Mouse (Mus musculus) cerebellum, adult 2 months (tissue): ENCODE results near the gene 2510009E07Rik. TPM values are rescaled to one million over a fixed set of nuclear protein-coding genes. Genes with fewer than 3 reads are reported as not detected.
A peak's percentile ranks its signal among the peaks of the same experiment; 100 is the strongest.

ENCODE experiments used
- DNase-seq, 2 experiments: peaks; one replicate each; pipeline ENCODE4 v3.0.0; 2021
- H3K27ac ChIP-seq: fragments of 200-500 bp; 2 replicates; pipeline ENCODE4 v1.5.1; 2012; ENCODE audit warnings: low read length, control low read depth, inconsistent platforms; ENCODE audit not compliant: insufficient read depth
- H3K27me3 ChIP-seq: fragments of 200-500 bp; 2 replicates; pipeline ENCODE4 v1.6.1; 2012; ENCODE audit warnings: inconsistent platforms, mild to moderate bottlenecking, low read length, moderate library complexity; ENCODE audit not compliant: control insufficient read depth, insufficient read depth
- H3K4me1 ChIP-seq: fragments of 200-500 bp; 2 replicates; pipeline ENCODE4 v1.6.1; 2011; ENCODE audit warnings: low read length; ENCODE audit not compliant: control insufficient read depth, insufficient read depth
- H3K4me3 ChIP-seq: fragments of 200-500 bp; replicated peaks from 2 replicates; pipeline ENCODE3; 2011; ENCODE audit warnings: mild to moderate bottlenecking, low read depth, low read length, control low read depth; ENCODE audit not compliant: insufficient read depth
- CTCF ChIP-seq: fragments of 200-500 bp; IDR thresholded peaks from 2 replicates; pipeline ENCODE4 v1.5.1; 2011; ENCODE audit warnings: low read depth, mild to moderate bottlenecking, control low read depth, low read length, moderate library complexity, borderline replicate concordance; ENCODE audit not compliant: insufficient read depth
- POLR2A ChIP-seq: fragments of 200-500 bp; IDR thresholded peaks from 2 replicates; pipeline ENCODE4 v1.6.1; 2011; ENCODE audit warnings: low read length, control low read depth, borderline replicate concordance; ENCODE audit not compliant: insufficient read depth
- WGBS: fragments of 180-500 bp; shearing (Covaris S2); methylation state at CpG from one replicate; pipeline ENCODE4 v1.1.7; 2018; 5-methylcytosine and 5-hydroxymethylcytosine counted together
- polyA plus RNA-seq: library from polyadenylated mRNA; depleted of rRNA; stranded (reverse); fragments of >200 nt; gene quantifications from 2 replicates; pipeline ENCODE4 v1.2.3, GENCODE M21; 2012

The 2510009E07Rik gene
- polyA plus RNA-seq, 1 experiment: 25.9 TPM

DNA sequence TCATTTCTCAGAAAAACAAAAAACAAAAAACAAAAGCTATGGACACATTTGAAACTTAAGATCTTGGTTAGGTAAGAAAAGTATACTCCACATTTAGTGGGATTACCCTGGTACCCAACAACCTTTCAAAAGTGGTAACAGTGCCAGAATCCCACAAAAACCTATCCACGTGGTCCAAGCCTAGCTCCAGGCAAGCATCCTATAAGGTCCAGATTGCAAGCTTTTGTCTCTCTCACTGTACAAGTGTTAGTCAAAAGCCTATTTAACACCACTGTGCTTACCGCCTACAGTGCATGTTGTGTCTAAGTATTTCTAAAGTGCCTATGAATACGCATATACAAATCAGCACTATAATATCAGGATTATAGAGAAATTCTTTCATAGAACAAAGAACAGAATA lies 44.2 kb downstream of the 2510009E07Rik start:
- H3K4me1 ChIP-seq: peaks cover 4% of the 10 kb centered on the region; the same call in 1 of the 2 replicates
- DNase-seq: no peak
- H3K27me3 ChIP-seq: no peaks in the 10 kb centered on the region
- TF ChIP-seq POLR2A (no peak), CTCF (no peak)
- H3K4me3 ChIP-seq: no peak overlapping the region
- no peak overlapping the region for H3K27ac ChIP-seq
- WGBS: 68% methylated on average over 3 of the region's 3 CpGs

DNA sequence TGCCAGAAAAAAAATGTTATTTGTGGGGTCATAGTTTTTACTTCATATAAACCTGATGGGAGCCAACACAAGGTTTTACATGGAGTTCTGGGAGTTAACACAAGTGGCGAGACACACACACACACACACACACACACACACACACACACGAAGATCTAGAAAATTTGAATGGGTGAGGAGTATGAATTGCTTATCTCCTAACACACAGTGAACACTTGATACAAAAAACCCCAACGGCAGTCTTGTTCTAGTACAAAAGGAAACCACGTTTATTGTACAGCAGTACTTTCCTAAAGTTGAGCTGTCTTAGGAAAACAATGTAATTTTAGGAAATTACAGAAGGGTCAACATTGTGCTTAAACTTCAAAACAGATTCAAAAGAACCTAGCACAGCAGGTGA lies 45.7 kb downstream of the 2510009E07Rik start:
- no peak for TF ChIP-seq CTCF
- no peak for TF ChIP-seq POLR2A
- Histone ChIP-seq H3K4me3 (no peak overlapping the region), H3K27me3 (no peaks in the 10 kb centered on the region), H3K4me1 (0 out of 2 replicates have a peak, but pooled peaks cover 4% of the 10 kb centered on the region), H3K27ac (no peak overlapping the region)
- 88% methylated on average over 4 of the region's 4 CpGs for WGBS
- no peak for DNase-seq

DNA sequence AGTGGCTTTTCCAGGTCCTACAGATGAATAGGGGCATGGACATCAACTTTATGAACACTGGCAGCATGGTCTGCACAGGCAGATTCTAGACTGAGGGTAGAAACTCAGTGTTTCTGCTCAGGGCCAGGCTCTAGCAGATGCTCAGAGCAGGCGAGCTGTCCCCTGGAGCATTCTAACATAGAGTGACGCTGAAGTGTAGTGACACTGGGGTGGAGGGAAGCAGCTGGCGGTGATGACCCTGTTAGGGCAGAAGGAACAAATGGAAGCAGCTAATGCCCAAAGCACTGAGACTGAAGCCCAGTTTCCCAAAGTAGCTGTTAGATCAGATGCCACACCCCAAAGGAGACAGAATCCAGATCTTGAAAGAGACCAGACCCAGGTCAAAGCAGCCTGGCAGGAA lies 48.0 kb downstream of the 2510009E07Rik start:
- WGBS: 64% methylated on average over 3 of the region's 3 CpGs
- Histone ChIP-seq H3K4me1 (peaks cover 10% of the 10 kb centered on the region; the same call in 1 of the 2 replicates), H3K27me3 (no peaks in the 10 kb centered on the region), H3K4me3 (no peak overlapping the region), H3K27ac (no peak overlapping the region)
- no peak for TF ChIP-seq POLR2A
- TF ChIP-seq CTCF: peak; percentile 0; the same call in 1 of the 2 replicates
- no peak for DNase-seq

DNA sequence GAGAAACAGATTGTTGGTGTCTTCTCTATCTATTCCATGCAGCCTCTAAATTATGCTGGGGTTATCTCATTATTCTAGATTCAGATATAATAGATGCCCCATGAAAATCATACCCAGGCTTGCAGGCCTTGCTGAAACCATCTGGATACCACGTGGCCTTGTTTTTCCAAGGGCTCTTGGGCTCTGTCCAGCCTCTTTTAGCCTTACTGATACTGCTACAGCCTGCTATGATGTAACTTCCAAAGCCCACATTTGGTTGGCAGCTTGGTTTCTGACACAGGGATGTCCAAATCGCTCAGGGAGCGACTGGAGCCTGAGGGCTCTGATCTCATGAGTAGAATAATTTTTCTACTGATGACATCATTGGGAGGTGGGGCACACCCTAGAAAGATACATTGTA lies 48.5 kb downstream of the 2510009E07Rik start:
- no peak overlapping the region for H3K4me3 ChIP-seq
- 40% methylated on average over 3 of the region's 3 CpGs for WGBS
- H3K4me1 ChIP-seq: peaks cover 10% of the 10 kb centered on the region; the same call in 1 of the 2 replicates
- DNase-seq: peak in 1 of 2 experiments; percentile 18
- H3K27me3 ChIP-seq: no peaks in the 10 kb centered on the region
- H3K27ac ChIP-seq: no peak overlapping the region
- TF ChIP-seq CTCF (no peak), POLR2A (no peak)

DNA sequence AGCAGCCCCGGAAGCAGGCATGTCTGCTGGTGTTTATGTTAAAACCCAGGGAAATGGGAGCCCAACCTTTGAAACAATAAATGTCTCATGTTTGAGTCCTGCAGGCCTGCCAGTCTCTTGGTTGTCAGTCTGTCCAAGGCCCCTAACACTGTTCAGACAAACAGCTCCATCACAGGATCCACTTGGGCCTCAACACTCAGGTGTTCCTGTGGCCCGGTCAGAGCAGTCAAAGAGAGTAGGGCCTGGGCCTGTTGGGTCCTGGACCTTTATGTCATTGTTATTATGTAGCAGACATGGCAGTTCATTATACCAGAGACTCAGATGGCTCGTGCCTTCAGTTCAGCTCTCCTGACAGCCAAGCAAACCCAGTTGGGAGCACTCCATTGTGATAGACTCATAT lies 49.9 kb downstream of the 2510009E07Rik start:
- TF ChIP-seq POLR2A (no peak), CTCF (no peak)
- DNase-seq: no peak
- peaks cover 10% of the 10 kb centered on the region; the same call in 1 of the 2 replicates for H3K4me1 ChIP-seq
- H3K27me3 ChIP-seq: no peaks in the 10 kb centered on the region
- no peak overlapping the region for H3K27ac ChIP-seq
- 87% methylated on average over 3 of the region's 3 CpGs for WGBS
- H3K4me3 ChIP-seq: no peak overlapping the region

DNA sequence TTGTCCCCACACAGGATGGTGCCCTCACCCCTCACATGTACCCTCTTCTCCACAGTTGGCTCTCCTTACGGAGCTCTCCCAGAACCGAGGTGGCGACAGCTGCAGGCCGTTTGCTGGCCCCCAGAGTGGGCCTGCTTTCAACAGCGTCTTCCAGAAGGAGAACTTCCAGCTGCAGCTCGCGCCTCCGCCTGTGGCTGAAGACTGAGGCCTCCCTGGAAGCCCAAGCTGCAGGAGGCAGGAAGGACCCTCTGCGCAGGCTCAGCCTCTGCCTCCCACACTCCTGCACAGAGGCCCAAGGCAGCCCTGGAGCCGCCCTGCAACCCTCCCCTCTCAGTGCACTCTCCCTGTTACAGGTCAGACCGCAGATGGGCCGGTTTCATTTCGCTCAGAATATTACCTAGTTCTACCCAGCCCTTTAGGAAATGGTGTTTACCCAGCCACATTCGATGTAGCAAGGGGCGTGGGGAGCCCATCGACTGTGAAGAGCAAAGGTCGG lies 50.4 kb downstream of the 2510009E07Rik start:
- Histone ChIP-seq H3K27ac (no peak overlapping the region), H3K27me3 (no peaks in the 10 kb centered on the region), H3K4me1 (peaks cover 10% of the 10 kb centered on the region; the same call in 1 of the 2 replicates), H3K4me3 (no peak overlapping the region)
- TF ChIP-seq CTCF: no peak
- TF ChIP-seq POLR2A: no peak
- 43% methylated on average over 17 of the region's 17 CpGs for whole genome bisulfite sequencing
- DNase-seq: no peak

DNA sequence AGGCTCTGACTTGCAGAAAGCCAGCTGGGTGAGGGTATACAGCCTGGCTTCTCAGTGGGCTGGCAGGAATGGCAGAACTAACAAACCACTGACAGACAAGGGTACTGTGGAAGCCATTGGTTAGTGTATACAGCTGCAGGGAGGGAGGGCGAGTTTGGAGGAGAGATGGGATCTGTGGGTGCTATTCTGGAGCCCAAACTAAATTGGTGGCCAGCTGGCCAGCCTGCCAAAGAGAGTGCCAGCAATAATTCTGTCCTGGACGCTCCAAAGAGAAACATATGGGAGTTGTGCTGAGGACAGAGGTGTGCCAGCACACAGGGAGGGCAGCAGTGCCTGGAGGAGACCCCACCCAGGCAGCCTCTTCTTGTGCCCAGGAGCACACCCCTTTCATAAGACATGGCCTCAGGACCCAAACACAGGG lies 50.8 kb downstream of the 2510009E07Rik start:
- WGBS: 10% methylated on average over 2 of the region's 2 CpGs
- peak in 1 of 2 experiments; percentile 22 for DNase-seq
- Histone ChIP-seq H3K27me3 (no peaks in the 10 kb centered on the region), H3K27ac (no peak overlapping the region), H3K4me1 (peaks cover 10% of the 10 kb centered on the region; the same call in 1 of the 2 replicates), H3K4me3 (no peak overlapping the region)
- TF ChIP-seq CTCF: no peak
- no peak for TF ChIP-seq POLR2A

DNA sequence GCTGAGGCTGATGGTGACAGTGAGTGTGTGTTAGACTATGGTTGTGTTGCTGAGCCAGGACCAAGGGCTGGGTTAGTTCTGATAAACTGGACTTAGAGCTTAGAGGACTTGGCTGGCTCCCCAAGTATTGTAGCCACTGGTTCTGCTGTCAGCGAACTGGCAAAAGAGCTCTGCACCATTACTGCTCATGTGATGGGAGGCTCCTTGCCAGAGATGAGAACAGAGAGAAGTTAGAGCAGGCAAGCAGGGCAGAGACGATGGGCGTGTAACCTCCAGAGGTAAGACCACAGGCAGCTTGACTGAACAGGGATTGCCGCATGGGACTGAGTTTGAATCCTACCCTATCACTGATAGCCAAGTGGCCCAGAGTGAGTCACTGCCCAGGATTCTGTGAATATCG lies 51.6 kb downstream of the 2510009E07Rik start:
- H3K27me3 ChIP-seq: no peaks in the 10 kb centered on the region
- WGBS: 72% methylated on average over 5 of the region's 5 CpGs
- no peak for DNase-seq
- no peak overlapping the region for H3K27ac ChIP-seq
- peaks cover 10% of the 10 kb centered on the region; the same call in 1 of the 2 replicates for H3K4me1 ChIP-seq
- no peak overlapping the region for H3K4me3 ChIP-seq
- TF ChIP-seq POLR2A (no peak), CTCF (no peak)
